Mouse (Mus musculus): ENCODE results near the gene Acot7. TPM values are rescaled to one million over a fixed set of nuclear protein-coding genes. Genes with fewer than 3 reads are reported as not detected.

The Acot7 gene
- polyA plus RNA-seq, 2 experiments, result 47.3 to 50.3 TPM

DNA sequence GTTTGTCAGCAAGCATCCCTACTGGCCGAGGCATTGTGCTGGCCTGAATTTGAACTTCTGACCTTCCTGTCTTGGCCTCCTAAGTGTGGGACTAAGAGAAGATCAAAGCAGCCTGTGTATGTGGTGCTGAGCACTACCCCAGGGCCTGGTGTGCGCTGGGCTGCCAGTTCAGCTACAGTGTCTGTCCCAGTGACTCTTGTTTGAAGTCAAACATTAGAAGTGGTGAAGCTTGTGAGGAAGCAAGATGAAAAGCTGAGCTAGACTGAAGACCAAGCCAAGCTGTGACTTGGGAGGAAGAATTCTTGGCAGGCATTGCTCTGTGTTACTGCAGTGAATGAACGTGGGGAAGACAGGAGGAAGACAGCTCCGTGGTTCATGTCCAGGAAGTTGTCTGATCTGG lies 31.7 kb downstream of the Acot7 start:
- no peak for TF ChIP-seq POLR2A (IDR thresholded peaks at IDR 0.05; ENCODE audit: borderline replicate concordance, extremely low read depth, insufficient read depth, insufficient read length)
- Histone ChIP-seq H3K4me2 (replicated peaks; ENCODE audit: low read depth, low read length, severe bottlenecking) (no peak overlapping the region), H3K9ac (ENCODE audit: low read depth, low read length, severe bottlenecking) (no peak overlapping the region), H3K4me1 (ENCODE audit: control insufficient read depth, insufficient read depth, low read length) (peaks cover 6% of the 10 kb centered on the region; the same call in 1 of the 2 replicates), H3K36me3 (ENCODE audit: control insufficient read depth, insufficient read depth, low read length) (no peaks in the 10 kb centered on the region), H3K4me3 (replicated peaks; ENCODE audit: low read length) (no peak overlapping the region), H3K9me3 (ENCODE audit: control insufficient read depth, low read length) (no peaks in the 10 kb centered on the region), H3K27me3 (ENCODE audit: control insufficient read depth, insufficient read depth, low read length) (no peaks in the 10 kb centered on the region), H3K27ac (replicated peaks; ENCODE audit: low read depth, low read length) (no peak overlapping the region)
- ATAC-seq (ENCODE audit: low FRiP score, low read depth) (no peak), DNase-seq (ENCODE audit: low spot score) (peak; percentile 11)
- WGBS, result 40% methylated on average over 4 of the region's 4 CpGs

DNA sequence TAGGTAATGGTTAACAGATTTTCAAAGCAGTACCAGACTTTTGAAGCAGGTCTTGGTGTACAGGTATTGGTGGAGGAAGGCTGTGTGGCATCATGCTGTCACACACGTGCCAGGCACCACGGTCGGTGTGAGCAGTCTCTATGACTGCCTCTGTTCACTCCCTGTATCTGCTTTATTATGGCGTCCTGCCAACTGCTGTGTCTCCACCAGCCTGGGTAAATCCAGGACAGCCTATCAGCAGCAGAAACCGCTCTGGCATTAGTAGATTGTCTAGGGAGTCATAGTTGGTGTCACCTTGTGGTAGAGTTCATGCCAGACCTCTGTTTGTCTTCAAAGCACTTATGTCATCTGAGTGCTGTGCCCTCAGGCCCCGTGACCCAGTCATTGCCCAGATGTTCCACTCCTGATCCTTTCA lies 34.2 kb downstream of the Acot7 start:
- Histone ChIP-seq H3K9me3 (ENCODE audit: control insufficient read depth, low read length) (no peaks in the 10 kb centered on the region), H3K27me3 (ENCODE audit: control insufficient read depth, insufficient read depth, low read length) (no peaks in the 10 kb centered on the region), H3K4me2 (replicated peaks; ENCODE audit: low read depth, low read length, severe bottlenecking) (no peak overlapping the region), H3K4me3 (replicated peaks; ENCODE audit: low read length) (no peak overlapping the region), H3K9ac (ENCODE audit: low read depth, low read length, severe bottlenecking) (no peak overlapping the region), H3K4me1 (ENCODE audit: control insufficient read depth, insufficient read depth, low read length) (no peaks in the 10 kb centered on the region), H3K27ac (replicated peaks; ENCODE audit: low read depth, low read length) (no peak overlapping the region), H3K36me3 (ENCODE audit: control insufficient read depth, insufficient read depth, low read length) (no peaks in the 10 kb centered on the region)
- DNase-seq (ENCODE audit: low spot score) (no peak), ATAC-seq (ENCODE audit: low FRiP score, low read depth) (no peak)
- 68% methylated on average over 6 of the region's 6 CpGs for WGBS
- TF ChIP-seq POLR2A (IDR thresholded peaks at IDR 0.05; ENCODE audit: borderline replicate concordance, extremely low read depth, insufficient read depth, insufficient read length), result no peak

DNA sequence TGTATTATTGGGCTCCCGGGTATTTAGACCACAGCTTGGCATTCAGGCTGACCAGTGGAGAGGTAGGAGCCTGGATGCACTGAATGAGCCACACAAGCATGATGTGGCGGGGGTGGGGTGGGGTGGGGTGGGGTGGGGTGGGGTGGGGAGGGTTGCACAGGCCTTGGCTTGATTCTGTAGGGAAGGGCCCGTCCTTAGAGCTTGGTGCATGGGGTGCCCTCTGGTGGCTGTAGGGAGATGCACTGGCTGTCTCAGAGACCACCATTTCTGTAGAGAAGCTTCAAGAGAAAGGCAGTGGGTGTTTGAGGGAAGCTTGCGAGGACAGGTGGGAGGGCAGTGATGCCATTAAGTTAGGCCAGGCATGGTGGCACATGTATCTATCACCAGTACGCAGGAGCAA lies 34.6 kb downstream of the Acot7 start:
- H3K9me3 ChIP-seq (ENCODE audit: control insufficient read depth, low read length), result no peaks in the 10 kb centered on the region
- 39% methylated on average over 5 of the region's 5 CpGs for WGBS
- H3K36me3 ChIP-seq (ENCODE audit: control insufficient read depth, insufficient read depth, low read length), result no peaks in the 10 kb centered on the region
- H3K4me3 ChIP-seq (replicated peaks; ENCODE audit: low read length), result no peak overlapping the region
- H3K27ac ChIP-seq (replicated peaks; ENCODE audit: low read depth, low read length), result no peak overlapping the region
- no peaks in the 10 kb centered on the region for H3K4me1 ChIP-seq (ENCODE audit: control insufficient read depth, insufficient read depth, low read length)
- DNase-seq (ENCODE audit: low spot score) (peak; percentile 30), ATAC-seq (ENCODE audit: low FRiP score, low read depth) (peak; percentile 61; the same call in 1 of the 2 replicates)
- H3K4me2 ChIP-seq (replicated peaks; ENCODE audit: low read depth, low read length, severe bottlenecking), result no peak overlapping the region
- H3K27me3 ChIP-seq (ENCODE audit: control insufficient read depth, insufficient read depth, low read length), result no peaks in the 10 kb centered on the region
- TF ChIP-seq POLR2A (IDR thresholded peaks at IDR 0.05; ENCODE audit: borderline replicate concordance, extremely low read depth, insufficient read depth, insufficient read length), result no peak
- H3K9ac ChIP-seq (ENCODE audit: low read depth, low read length, severe bottlenecking), result no peak overlapping the region

DNA sequence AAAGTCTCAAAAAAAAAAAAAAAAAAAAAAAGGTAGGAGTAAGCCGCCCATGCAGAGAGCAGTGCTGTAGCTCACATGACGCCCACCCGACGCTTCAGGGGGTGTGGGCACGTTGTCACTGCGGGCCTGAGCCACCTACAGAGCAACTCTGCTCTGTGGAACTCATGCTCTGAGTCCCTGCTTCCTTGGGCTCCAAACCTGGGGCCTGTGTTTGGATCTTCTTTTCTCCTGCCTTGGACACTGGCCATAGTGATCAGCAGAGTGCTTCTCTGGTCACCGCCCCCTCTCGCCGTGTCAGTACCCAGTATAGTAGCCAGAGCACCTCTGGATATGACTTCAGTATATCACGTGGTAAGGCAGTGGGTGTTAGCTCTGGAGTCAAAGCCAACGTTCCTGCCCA lies 35.0 kb downstream of the Acot7 start:
- H3K4me2 ChIP-seq (replicated peaks; ENCODE audit: low read depth, low read length, severe bottlenecking), result no peak overlapping the region
- no peaks in the 10 kb centered on the region for H3K4me1 ChIP-seq (ENCODE audit: control insufficient read depth, insufficient read depth, low read length)
- H3K27me3 ChIP-seq (ENCODE audit: control insufficient read depth, insufficient read depth, low read length), result no peaks in the 10 kb centered on the region
- H3K36me3 ChIP-seq (ENCODE audit: control insufficient read depth, insufficient read depth, low read length), result no peaks in the 10 kb centered on the region
- 63% methylated on average over 11 of the region's 11 CpGs for WGBS
- ATAC-seq (ENCODE audit: low FRiP score, low read depth) (no peak), DNase-seq (ENCODE audit: low spot score) (no peak)
- no peak for TF ChIP-seq POLR2A (IDR thresholded peaks at IDR 0.05; ENCODE audit: borderline replicate concordance, extremely low read depth, insufficient read depth, insufficient read length)
- no peak overlapping the region for H3K27ac ChIP-seq (replicated peaks; ENCODE audit: low read depth, low read length)
- no peak overlapping the region for H3K9ac ChIP-seq (ENCODE audit: low read depth, low read length, severe bottlenecking)
- no peaks in the 10 kb centered on the region for H3K9me3 ChIP-seq (ENCODE audit: control insufficient read depth, low read length)
- no peak overlapping the region for H3K4me3 ChIP-seq (replicated peaks; ENCODE audit: low read length)

DNA sequence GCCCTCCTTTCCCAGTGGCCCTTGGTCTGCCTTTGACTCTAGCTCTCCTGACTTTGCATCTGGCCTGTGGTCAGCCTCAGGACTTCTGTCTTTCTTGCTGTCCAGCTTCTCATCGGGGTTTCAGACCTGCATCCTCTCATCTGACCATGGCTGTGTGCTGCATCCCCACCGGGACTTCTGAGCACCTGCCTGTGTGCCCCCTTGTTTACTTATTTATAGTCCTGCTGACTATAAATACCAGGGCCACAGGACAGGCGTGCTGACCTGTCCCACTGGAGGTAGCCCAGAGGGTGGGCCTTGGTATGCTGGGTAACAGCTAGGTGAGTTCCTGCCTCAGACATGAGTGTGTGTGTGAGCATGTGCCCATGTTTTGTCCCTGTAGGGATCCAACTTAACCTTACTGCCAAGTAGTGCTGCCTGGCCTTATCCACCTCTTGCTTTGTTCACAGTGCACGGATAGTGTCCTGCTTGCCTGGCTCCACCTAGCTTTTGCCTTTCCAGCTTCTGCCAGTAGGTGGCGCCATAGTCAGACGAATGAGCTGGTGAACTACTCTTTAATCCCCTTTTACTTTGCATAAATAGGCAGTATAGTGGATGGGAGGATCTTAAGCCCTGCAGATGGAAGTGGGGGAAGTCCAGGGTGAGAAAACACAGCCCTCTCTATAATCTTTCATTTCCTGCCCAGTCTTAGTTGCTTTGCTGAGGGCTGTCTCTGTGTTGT lies 36.0 kb downstream of the Acot7 start:
- Histone ChIP-seq H3K4me2 (replicated peaks; ENCODE audit: low read depth, low read length, severe bottlenecking) (no peak overlapping the region; the same call in 1 of the 2 replicates), H3K27ac (replicated peaks; ENCODE audit: low read depth, low read length) (no peak overlapping the region), H3K27me3 (ENCODE audit: control insufficient read depth, insufficient read depth, low read length) (no peaks in the 10 kb centered on the region), H3K4me3 (replicated peaks; ENCODE audit: low read length) (no peak overlapping the region), H3K9ac (ENCODE audit: low read depth, low read length, severe bottlenecking) (no peak overlapping the region), H3K9me3 (ENCODE audit: control insufficient read depth, low read length) (no peaks in the 10 kb centered on the region), H3K36me3 (ENCODE audit: control insufficient read depth, insufficient read depth, low read length) (no peaks in the 10 kb centered on the region), H3K4me1 (ENCODE audit: control insufficient read depth, insufficient read depth, low read length) (no peaks in the 10 kb centered on the region)
- peak; percentile 63 for ATAC-seq (ENCODE audit: low FRiP score, low read depth)
- WGBS, result 27% methylated on average over 6 of the region's 6 CpGs
- TF ChIP-seq POLR2A (IDR thresholded peaks at IDR 0.05; ENCODE audit: borderline replicate concordance, extremely low read depth, insufficient read depth, insufficient read length), result no peak
- DNase-seq (ENCODE audit: low spot score), result peak; percentile 70
